Mouse (Mus musculus) gastrocnemius, postnatal 14 days (tissue): ENCODE results near the gene Hdgfl2. TPM values are rescaled to one million over a fixed set of nuclear protein-coding genes. Genes with fewer than 3 reads are reported as not detected.
"Not testable (repeated sequence)": the region's sequence is repeated elsewhere in the genome, so short reads cannot be mapped to it uniquely, and the experiment has no call there.

Source experiments
- DNase-seq: peaks from one replicate; pipeline ENCODE4 v3.0.0; 2021; ENCODE audit warnings: mixed read lengths
- intact Hi-C: fragments of 180-260 bp; cut with DNase I; formaldehyde crosslinking; loops from one replicate; pipeline ENCODE4 v1.15.1; 2025; ENCODE audit warnings: low total_unique reads
- total RNA-seq, 2 experiments: library from RNA; stranded (reverse); gene quantifications; 2 replicates each; pipeline ENCODE4 v1.2.3; 2021

Hdgfl2 gene
- total RNA-seq, 2 experiments from 2014 or later: 27.7 TPM

- DNase-seq: no peak
- intact Hi-C loops: no loop called here
These were observed 23.3 kb upstream of the Hdgfl2 start for GRCm38 (mm10) chr17:56055945-56056678.

GRCm38 (mm10) chr17:56057381-56058120, 21.9 kb upstream of the Hdgfl2 start:
- DNase-seq: no peak
- intact Hi-C loops: no loop called here

GRCm38 (mm10) chr17:56062081-56062480, 17.4 kb upstream of the Hdgfl2 start:
- intact Hi-C loops: no loop called here
- DNase-seq: no peak

GRCm38 (mm10) chr17:56065715-56066114, 13.7 kb upstream of the Hdgfl2 start:
- DNase-seq, intact Hi-C loops: not testable (repeated sequence)

GRCm38 (mm10) chr17:56066451-56066850, 13.0 kb upstream of the Hdgfl2 start:
- intact Hi-C loops: no loop called here
- no peak for DNase-seq

GRCm38 (mm10) chr17:56069066-56069465, 10.4 kb upstream of the Hdgfl2 start:
- DNase-seq: no peak
- intact Hi-C loops: no loop called here

GRCm38 (mm10) chr17:56071126-56071525, 8.3 kb upstream of the Hdgfl2 start:
- DNase-seq: no peak
- intact Hi-C loops: no loop called here

- DNase-seq: no peak
- intact Hi-C loops: no loop called here
These were observed 7.2 kb upstream of the Hdgfl2 start for GRCm38 (mm10) chr17:56072243-56072642.

- intact Hi-C loops: no loop called here
- DNase-seq: peak; percentile 88
These were observed 5.2 kb upstream of the Hdgfl2 start for GRCm38 (mm10) chr17:56074097-56074826.

- peak; percentile 99 for DNase-seq
- intact Hi-C loops: no loop called here
These were observed 4.6 kb upstream of the Hdgfl2 start, which contains the start of gene Ubxn6 for GRCm38 (mm10) chr17:56074827-56075208. Gene Ubxn6 (minus strand): TSS chr17:56075028.

- intact Hi-C loops: no loop called here
- DNase-seq: no peak
These were observed 1.9 kb upstream of the Hdgfl2 start for GRCm38 (mm10) chr17:56077523-56077922.

GRCm38 (mm10) chr17:56078361-56078760, 1.1 kb upstream of the Hdgfl2 start:
- intact Hi-C loops, DNase-seq: not testable (repeated sequence)

- no peak for DNase-seq
- intact Hi-C loops: no loop called here
These were observed 487 bp downstream of the Hdgfl2 start for GRCm38 (mm10) chr17:56079921-56080320.

- DNase-seq: no peak
- intact Hi-C loops: no loop called here
These were observed 1.5 kb downstream of the Hdgfl2 start for GRCm38 (mm10) chr17:56080781-56081585.

- intact Hi-C loops: no loop called here
- no peak for DNase-seq
These were observed 12.9 kb downstream of the Hdgfl2 start for GRCm38 (mm10) chr17:56092312-56092711.

GRCm38 (mm10) chr17:56092794-56093193, 13.4 kb downstream of the Hdgfl2 start:
- DNase-seq: no peak
- intact Hi-C loops: no loop called here

GRCm38 (mm10) chr17:56096883-56097282, 17.4 kb downstream of the Hdgfl2 start:
- intact Hi-C loops: no loop called here
- no peak for DNase-seq

GRCm38 (mm10) chr17:56098180-56098579, 18.7 kb downstream of the Hdgfl2 start:
- DNase-seq: peak; percentile 5
- intact Hi-C loops: no loop called here
